Mouse (Mus musculus): Measurements from ENCODE around the gene Lrrc14b.

Gene Lrrc14b

GRCm38 (mm10) chr13:74363859-74364235, at the start of gene Lrrc14b:
Gene Lrrc14b, minus strand, starts transcription at chr13:74364005.
- DNase-seq (ENCODE audit: low read depth, low spot score), result no peak

- no peak for DNase-seq (ENCODE audit: low read depth, low spot score)
Measured at GRCm38 (mm10) chr13:74399298-74399839, 35.6 kb upstream of the Lrrc14b start, which contains the start of gene Ftl1-ps1. Gene Ftl1-ps1, plus strand, starts transcription at chr13:74399694.

GRCm38 (mm10) chr13:74391156-74391555, 27.4 kb upstream of the Lrrc14b start:
- no peak for DNase-seq (ENCODE audit: low read depth, low spot score)

GRCm38 (mm10) chr13:74390371-74390990, 26.7 kb upstream of the Lrrc14b start, which contains the start of gene Zfp72:
Gene Zfp72, minus strand, starts transcription at chr13:74390836.
- peak; percentile 76 for DNase-seq (ENCODE audit: low read depth, low spot score)

- DNase-seq (ENCODE audit: low read depth, low spot score), result no peak
Measured at GRCm38 (mm10) chr13:74389730-74390129, 25.9 kb upstream of the Lrrc14b start.

- DNase-seq (ENCODE audit: low read depth, low spot score), result no peak
Measured at GRCm38 (mm10) chr13:74382289-74382688, 18.5 kb upstream of the Lrrc14b start.

GRCm38 (mm10) chr13:74381533-74382276, 17.9 kb upstream of the Lrrc14b start:
- DNase-seq (ENCODE audit: low read depth, low spot score), result no peak

- DNase-seq (ENCODE audit: low read depth, low spot score), result no peak
Measured at GRCm38 (mm10) chr13:74363176-74363858, 488 bp downstream of the Lrrc14b start.

GRCm38 (mm10) chr13:74362218-74362617, 1.6 kb downstream of the Lrrc14b start:
- no peak for DNase-seq (ENCODE audit: low read depth, low spot score)

- DNase-seq (ENCODE audit: low read depth, low spot score), result no peak
Measured at GRCm38 (mm10) chr13:74356491-74356890, 7.3 kb downstream of the Lrrc14b start.

- DNase-seq (ENCODE audit: low read depth, low spot score), result no peak
Measured at GRCm38 (mm10) chr13:74350435-74350906, 13.3 kb downstream of the Lrrc14b start.

GRCm38 (mm10) chr13:74349566-74350434, 14.0 kb downstream of the Lrrc14b start, which contains the start of the genes Sdha and Ccdc127:
Gene Sdha, minus strand, starts transcription at chr13:74350280.
Gene Ccdc127, plus strand, starts transcription at chr13:74350309.
- DNase-seq (ENCODE audit: low read depth, low spot score), result peak; percentile 98

GRCm38 (mm10) chr13:74341036-74341435, 22.8 kb downstream of the Lrrc14b start:
- DNase-seq (ENCODE audit: low read depth, low spot score), result peak; percentile 44

GRCm38 (mm10) chr13:74329321-74329720, 34.5 kb downstream of the Lrrc14b start:
- no peak for DNase-seq (ENCODE audit: low read depth, low spot score)

- peak; percentile 93 for DNase-seq (ENCODE audit: low read depth, low spot score)
Measured at GRCm38 (mm10) chr13:74317170-74317849, 46.5 kb downstream of the Lrrc14b start, which contains the start of gene Pdcd6. Gene Pdcd6, minus strand, starts transcription at chr13:74317580.

GRCm38 (mm10) chr13:74316789-74317169, 47.0 kb downstream of the Lrrc14b start:
- no peak for DNase-seq (ENCODE audit: low read depth, low spot score)

- no peak for DNase-seq (ENCODE audit: low read depth, low spot score)
Measured at GRCm38 (mm10) chr13:74316386-74316785, 47.4 kb downstream of the Lrrc14b start.

GRCm38 (mm10) chr13:74314616-74315015, 49.2 kb downstream of the Lrrc14b start:
- no peak for DNase-seq (ENCODE audit: low read depth, low spot score)

All from mesoderm, embryonic 11.5 days (tissue).